Mouse (Mus musculus) spleen, adult 2 months (tissue): Measurements from ENCODE around the gene Yipf2. TPM values are rescaled to one million over a fixed set of nuclear protein-coding genes. Genes with fewer than 3 reads are reported as not detected.

Experiments
- DNase-seq, 2 experiments: peaks; one replicate each; pipeline versions ENCODE4 v3.0.0 to v3.0.0-alpha.2; 2012 to 2021; ENCODE audit warnings: low spot score in 2 of 2, low read depth in 1 of 2
- H3K27ac ChIP-seq: fragments of 200-500 bp; 2 replicates; pipeline ENCODE4 v1.5.1; 2012; ENCODE audit warnings: low read length, inconsistent platforms; ENCODE audit not compliant: insufficient read depth
- H3K27me3 ChIP-seq: fragments of 200-500 bp; 2 replicates; pipeline ENCODE4 v1.6.1; 2012; ENCODE audit warnings: mild to moderate bottlenecking, moderate library complexity, low read length, inconsistent platforms; ENCODE audit not compliant: control insufficient read depth, insufficient read depth
- H3K36me3 ChIP-seq: fragments of 200-500 bp; 2 replicates; pipeline ENCODE4 v1.6.1; 2012; ENCODE audit warnings: mild to moderate bottlenecking, low read length, inconsistent platforms; ENCODE audit not compliant: control insufficient read depth, insufficient read depth
- H3K4me1 ChIP-seq: fragments of 200-500 bp; 2 replicates; pipeline ENCODE4 v1.6.1; 2011; ENCODE audit warnings: inconsistent platforms; ENCODE audit not compliant: control insufficient read depth, insufficient read depth, insufficient read length
- H3K4me3 ChIP-seq: fragments of 200-500 bp; 2 replicates; pipeline ENCODE4 v1.5.1; 2011; ENCODE audit warnings: mild to moderate bottlenecking, inconsistent platforms; ENCODE audit not compliant: insufficient read depth, insufficient read length; ENCODE audit errors: extremely low read depth
- CTCF ChIP-seq: fragments of 200-500 bp; IDR thresholded peaks from 2 replicates; pipeline ENCODE4 v1.5.1; 2011; ENCODE audit warnings: mild to moderate bottlenecking, inconsistent platforms; ENCODE audit not compliant: insufficient read depth, insufficient read length, insufficient replicate concordance; ENCODE audit errors: extremely low read depth
- POLR2A ChIP-seq: fragments of 200-500 bp; IDR thresholded peaks from 2 replicates; pipeline ENCODE4 v1.6.1; 2011; ENCODE audit warnings: low read depth, low read length, inconsistent platforms
- WGBS: fragments of 180-500 bp; shearing (Covaris S2); methylation state at CpG from one replicate; pipeline ENCODE4 v1.1.7; 2018; 5-methylcytosine and 5-hydroxymethylcytosine counted together
- polyA plus RNA-seq: library from polyadenylated mRNA; depleted of rRNA; stranded (reverse); fragments of >200 nt; gene quantifications from 2 replicates; pipeline ENCODE4 v1.2.3, GENCODE M21; 2012

Gene Yipf2
- polyA plus RNA-seq, 1 experiment: 22.0 TPM

DNA sequence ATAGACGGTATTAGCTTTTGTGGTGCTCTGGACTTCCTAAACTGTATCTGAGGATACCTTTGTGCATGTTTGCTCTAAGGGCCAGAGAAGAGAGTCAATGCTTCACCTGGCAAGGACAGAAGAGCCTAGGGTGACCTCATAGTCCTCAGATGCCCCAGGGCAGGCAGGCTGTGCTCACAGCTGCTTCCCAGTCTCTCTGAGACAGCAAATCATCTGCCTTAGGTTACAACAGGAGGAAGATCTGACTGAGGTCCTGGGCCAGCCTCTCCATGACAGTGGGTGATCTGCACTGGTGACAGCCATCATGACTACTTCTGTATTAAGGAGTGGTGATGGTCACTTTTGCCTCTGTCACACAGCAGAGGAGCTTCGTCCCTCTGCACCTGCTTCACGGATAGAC is 33.5 kb downstream of the Yipf2 start:
- Histone ChIP-seq H3K36me3 (no peaks in the 10 kb centered on the region), H3K27me3 (no peaks in the 10 kb centered on the region), H3K27ac (no peak overlapping the region), H3K4me3 (no peak overlapping the region), H3K4me1 (no peaks in the 10 kb centered on the region)
- TF ChIP-seq POLR2A: no peak
- no peak for TF ChIP-seq CTCF
- 93% methylated on average over 3 of the region's 3 CpGs for WGBS
- DNase-seq: no peak

DNA sequence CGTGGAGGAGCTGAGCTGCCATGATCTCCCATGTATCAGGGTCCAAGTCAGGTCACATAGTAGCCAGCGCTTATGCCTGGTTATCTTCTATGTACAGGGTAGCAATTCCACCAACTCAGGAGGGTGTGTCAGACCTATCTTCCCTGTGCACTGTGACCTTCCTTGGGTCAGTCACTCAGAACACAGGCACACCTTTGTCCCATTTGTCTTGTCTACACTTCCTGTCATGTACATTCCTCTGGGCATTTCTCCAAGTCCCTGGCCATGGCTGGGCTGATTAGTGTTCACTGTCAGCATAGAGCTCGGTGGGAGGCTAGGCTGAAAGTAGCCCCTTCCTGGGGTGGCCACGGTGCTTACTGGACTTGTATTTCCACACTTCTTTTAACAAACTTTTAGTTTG is 34.3 kb downstream of the Yipf2 start:
- H3K4me3 ChIP-seq: no peak overlapping the region
- no peak for TF ChIP-seq POLR2A
- TF ChIP-seq CTCF: no peak
- WGBS: 83% methylated on average over 4 of the region's 4 CpGs
- H3K36me3 ChIP-seq: no peaks in the 10 kb centered on the region
- no peaks in the 10 kb centered on the region for H3K4me1 ChIP-seq
- no peaks in the 10 kb centered on the region for H3K27me3 ChIP-seq
- DNase-seq: no peak
- peak overlapping the region; percentile 16; the same call in 1 of the 2 replicates for H3K27ac ChIP-seq

DNA sequence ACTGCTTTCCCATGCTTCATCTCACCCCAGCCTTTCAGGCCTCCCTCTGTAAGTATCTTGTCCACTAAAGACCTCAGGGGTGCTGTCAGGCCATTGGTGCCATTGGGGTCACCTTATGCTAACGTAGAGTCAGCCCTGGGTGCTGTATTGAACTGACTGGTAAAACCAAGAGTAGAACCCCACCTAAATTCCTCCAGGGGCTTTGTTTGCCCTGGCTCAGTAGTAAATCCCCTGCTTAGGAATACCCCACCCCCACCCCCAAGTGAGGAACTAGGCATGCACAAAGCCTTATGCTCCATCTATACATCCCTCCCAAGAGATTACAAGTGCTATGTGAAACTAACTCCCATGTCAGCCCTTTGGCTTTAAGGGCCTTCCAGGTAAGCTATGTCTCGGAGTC is 35.1 kb downstream of the Yipf2 start:
- H3K36me3 ChIP-seq: no peaks in the 10 kb centered on the region
- no peaks in the 10 kb centered on the region for H3K4me1 ChIP-seq
- H3K4me3 ChIP-seq: no peak overlapping the region
- H3K27ac ChIP-seq: no peak overlapping the region
- 97% methylated on average over 2 of the region's 2 CpGs for WGBS
- no peaks in the 10 kb centered on the region for H3K27me3 ChIP-seq
- TF ChIP-seq CTCF (no peak), POLR2A (no peak)
- no peak for DNase-seq

DNA sequence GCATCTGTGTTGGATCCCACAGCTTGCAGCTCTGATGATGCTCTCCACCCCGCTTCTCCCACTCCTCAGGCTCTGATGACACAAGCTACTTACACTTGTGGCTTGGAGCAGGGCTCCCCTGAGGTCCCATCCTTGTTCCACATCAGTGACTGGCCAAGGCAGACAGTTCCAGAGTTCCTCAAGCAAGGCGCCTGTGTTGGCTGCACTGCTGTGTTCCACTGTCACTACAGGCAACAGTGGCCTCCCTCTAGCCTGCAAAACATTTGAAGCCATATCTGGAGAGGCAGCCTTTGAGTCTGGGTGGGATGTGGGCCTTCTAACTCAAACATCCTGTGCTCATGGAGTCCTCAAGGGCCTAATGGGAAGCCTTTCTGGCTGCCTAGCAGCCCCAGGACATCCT is 35.6 kb downstream of the Yipf2 start:
- Histone ChIP-seq H3K27me3 (no peaks in the 10 kb centered on the region), H3K4me3 (no peak overlapping the region), H3K36me3 (no peaks in the 10 kb centered on the region), H3K4me1 (no peaks in the 10 kb centered on the region), H3K27ac (no peak overlapping the region)
- WGBS: 70% methylated on average over 2 of the region's 2 CpGs
- no peak for TF ChIP-seq POLR2A
- no peak for TF ChIP-seq CTCF
- no peak for DNase-seq

DNA sequence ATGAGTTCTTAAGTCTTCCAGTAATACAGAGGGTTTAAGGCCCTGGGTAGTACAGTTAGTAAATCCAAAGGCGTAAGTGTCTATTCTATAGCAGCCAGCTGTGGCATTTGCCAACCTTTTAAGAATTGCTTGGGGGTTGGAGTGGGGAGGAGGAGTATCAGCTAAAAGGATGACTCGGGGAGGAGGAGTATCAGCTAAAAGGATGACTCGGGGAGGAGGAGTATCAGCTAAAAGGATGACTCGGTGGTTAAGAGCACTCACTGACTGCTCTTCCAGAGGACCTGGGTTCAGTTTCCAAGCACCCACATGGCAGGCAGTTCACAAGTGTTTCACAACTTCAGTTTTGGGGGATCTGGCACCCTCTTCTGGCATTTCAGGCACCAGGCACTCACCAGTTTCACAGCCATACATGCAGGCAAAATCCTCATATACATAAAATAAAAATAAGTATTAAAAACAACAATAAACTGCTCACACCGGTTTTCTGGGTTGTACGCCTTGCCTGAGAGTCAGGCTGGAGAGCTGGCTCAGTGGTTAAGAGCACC is 37.4 kb downstream of the Yipf2 start:
- Histone ChIP-seq H3K4me3 (no peak overlapping the region), H3K4me1 (no peaks in the 10 kb centered on the region), H3K27me3 (no peaks in the 10 kb centered on the region), H3K36me3 (no peaks in the 10 kb centered on the region), H3K27ac (no peak overlapping the region)
- DNase-seq: no peak
- 87% methylated on average over 6 of the region's 6 CpGs for whole genome bisulfite sequencing
- TF ChIP-seq CTCF: no peak
- no peak for TF ChIP-seq POLR2A

DNA sequence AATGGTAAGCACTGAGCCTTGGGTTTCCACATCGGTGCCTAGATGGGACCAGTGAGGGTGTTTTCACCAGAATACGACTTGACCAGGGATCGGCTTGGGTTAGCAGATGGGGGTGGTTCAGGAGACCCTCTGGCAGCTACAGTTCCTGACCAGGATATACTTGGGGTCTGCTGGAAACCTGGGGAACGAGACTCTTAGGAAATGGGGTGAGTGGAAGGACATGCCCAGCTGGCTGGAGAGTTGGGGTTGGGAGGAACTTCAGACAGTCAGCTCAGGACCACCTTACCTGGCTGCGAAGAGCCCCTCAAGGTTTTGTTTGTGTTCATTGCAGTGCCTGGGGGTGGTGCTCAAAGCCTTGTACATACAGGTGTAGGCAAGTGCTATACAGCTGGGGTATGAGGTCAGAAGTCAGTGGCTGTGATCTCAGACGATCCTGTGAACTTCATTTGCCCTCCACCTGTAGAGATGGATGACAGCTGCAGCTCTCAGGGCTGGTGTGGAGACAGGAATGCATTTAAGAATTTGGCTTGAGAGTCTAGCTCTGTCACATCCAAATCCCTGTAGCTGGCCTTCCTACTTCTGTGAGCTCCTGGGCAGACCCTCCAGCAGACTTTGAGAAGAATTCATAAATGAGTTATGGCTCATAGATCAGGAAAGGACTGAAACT is 38.9 kb downstream of the Yipf2 start:
- TF ChIP-seq CTCF (no peak), POLR2A (no peak)
- H3K4me3 ChIP-seq: no peak overlapping the region
- WGBS: 94% methylated on average over 6 of the region's 6 CpGs
- no peaks in the 10 kb centered on the region for H3K36me3 ChIP-seq
- H3K4me1 ChIP-seq: no peaks in the 10 kb centered on the region
- no peak for DNase-seq
- no peaks in the 10 kb centered on the region for H3K27me3 ChIP-seq
- H3K27ac ChIP-seq: no peak overlapping the region

DNA sequence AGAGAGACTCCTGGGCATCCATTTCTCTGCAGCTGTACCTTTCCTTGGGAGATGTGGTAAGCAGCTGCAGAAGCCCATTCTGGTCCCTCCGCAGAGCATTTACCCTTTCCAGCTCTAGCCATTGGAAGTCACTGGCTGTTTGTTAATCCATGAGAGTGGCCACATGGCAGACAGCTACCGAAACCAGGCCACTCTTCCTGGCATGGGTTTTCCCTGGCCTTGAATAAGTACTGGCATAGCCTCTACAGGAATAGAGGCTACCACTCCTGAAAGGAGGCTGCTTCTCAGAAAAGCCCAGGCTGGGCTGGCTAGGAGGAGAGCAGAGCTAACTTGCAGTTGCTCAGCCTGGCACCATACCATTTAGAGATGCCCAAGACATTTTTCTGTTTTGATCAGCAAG is 41.6 kb downstream of the Yipf2 start:
- H3K4me1 ChIP-seq: peaks cover 3% of the 10 kb centered on the region
- no peaks in the 10 kb centered on the region for H3K36me3 ChIP-seq
- DNase-seq: no peak
- no peak overlapping the region for H3K27ac ChIP-seq
- 94% methylated on average over 2 of the region's 2 CpGs for WGBS
- no peaks in the 10 kb centered on the region for H3K27me3 ChIP-seq
- TF ChIP-seq CTCF (no peak), POLR2A (no peak)
- H3K4me3 ChIP-seq: no peak overlapping the region
